Mouse (Mus musculus) ES-E14 (cell line): ENCODE data around the gene Ncoa7.
"Not testable (repeated sequence)": the region's sequence is repeated elsewhere in the genome, so short reads cannot be mapped to it uniquely, and the experiment has no call there.

Experiments used
- ZC3H11A ChIP-seq: IDR thresholded peaks from 2 replicates; pipeline ENCODE4 v1.6.1; 2012; ENCODE audit warnings: low read depth, mild to moderate bottlenecking, inconsistent platforms, low read length, borderline replicate concordance
- ZNF384 ChIP-seq: IDR thresholded peaks from 2 replicates; pipeline ENCODE4 v1.6.1; 2012; ENCODE audit warnings: low read depth, low read length, inconsistent platforms

GRCm38 (mm10) chr10:30628444-30628843 is 174.7 kb downstream of the Ncoa7 start:
- TF ChIP-seq ZC3H11A, ZNF384: not testable (repeated sequence)
